Mouse (Mus musculus): ENCODE measurements at regions not wholly inside any gene's neighbourhood (a gene's known extent, or its start where the extent isn't known, plus 50 kb on each side); places are given as distances from the start of the nearest gene placed in this dataset.

- WGBS: 79% methylated on average over 8 of the region's 8 CpGs
- Histone ChIP-seq H3K4me1 (no peaks in the 10 kb centered on the region), H3K36me3 (no peaks in the 10 kb centered on the region), H3K4me3 (no peak overlapping the region), H3K9ac (no peak overlapping the region), H3K4me2 (replicated peaks) (no peak overlapping the region), H3K27me3 (replicated peaks) (no peaks in the 10 kb centered on the region), H3K9me3 (no peaks in the 10 kb centered on the region), H3K27ac (no peak overlapping the region)
- no peak for ATAC-seq (ENCODE audit: low FRiP score, low read depth)
These were observed 89.6 kb upstream of the Cxadr start for GRCm38 (mm10) chr16:78211687-78212086.

- H3K9ac ChIP-seq: no peak overlapping the region
- H3K36me3 ChIP-seq: no peaks in the 10 kb centered on the region
- H3K4me1 ChIP-seq: no peaks in the 10 kb centered on the region
- H3K27ac ChIP-seq: no peak overlapping the region
- 89% methylated on average over 5 of the region's 5 CpGs for WGBS
- ATAC-seq (ENCODE audit: low FRiP score, low read depth): no peak
- no peaks in the 10 kb centered on the region for H3K27me3 ChIP-seq (replicated peaks)
- no peak overlapping the region for H3K4me2 ChIP-seq (replicated peaks)
- H3K9me3 ChIP-seq: no peaks in the 10 kb centered on the region
- no peak overlapping the region for H3K4me3 ChIP-seq
These were observed 93.0 kb upstream of the Cxadr start for GRCm38 (mm10) chr16:78208321-78208720.

GRCm38 (mm10) chr16:78204332-78204731 lies 97.0 kb upstream of the Cxadr start:
- no peak for ATAC-seq (ENCODE audit: low FRiP score, low read depth)

GRCm38 (mm10) chr16:78200044-78200830 lies 101.1 kb upstream of the Cxadr start:
- ATAC-seq (ENCODE audit: low FRiP score, low read depth): no peak
- no peaks in the 10 kb centered on the region for H3K27me3 ChIP-seq (replicated peaks)
- H3K9me3 ChIP-seq: no peaks in the 10 kb centered on the region
- H3K36me3 ChIP-seq: no peaks in the 10 kb centered on the region
- H3K4me3 ChIP-seq: no peak overlapping the region
- WGBS: 88% methylated on average over 12 of the region's 12 CpGs
- H3K27ac ChIP-seq: no peak overlapping the region
- H3K9ac ChIP-seq: no peak overlapping the region
- no peak overlapping the region for H3K4me2 ChIP-seq (replicated peaks)
- H3K4me1 ChIP-seq: no peaks in the 10 kb centered on the region

More at GRCm38 (mm10) chr16:78204332-78204731, 97.0 kb upstream of the Cxadr start:
- Histone ChIP-seq H3K4me2 (replicated peaks) (no peak overlapping the region), H3K27ac (no peak overlapping the region), H3K4me1 (no peaks in the 10 kb centered on the region), H3K9me3 (no peaks in the 10 kb centered on the region), H3K9ac (no peak overlapping the region), H3K36me3 (no peaks in the 10 kb centered on the region), H3K27me3 (replicated peaks) (no peaks in the 10 kb centered on the region), H3K4me3 (no peak overlapping the region)
- 85% methylated on average over 9 of the region's 9 CpGs for WGBS

- H3K27ac ChIP-seq: no peak overlapping the region
- no peaks in the 10 kb centered on the region for H3K27me3 ChIP-seq (replicated peaks)
- no peaks in the 10 kb centered on the region for H3K36me3 ChIP-seq
- no peak overlapping the region; the same call in 1 of the 2 replicates for H3K4me2 ChIP-seq (replicated peaks)
- no peak overlapping the region for H3K4me3 ChIP-seq
- H3K9ac ChIP-seq: no peak overlapping the region
- 85% methylated on average over 10 of the region's 10 CpGs for WGBS
- no peak for ATAC-seq (ENCODE audit: low FRiP score, low read depth)
- H3K9me3 ChIP-seq: no peaks in the 10 kb centered on the region
- no peaks in the 10 kb centered on the region for H3K4me1 ChIP-seq
These were observed 102.0 kb upstream of the Cxadr start for GRCm38 (mm10) chr16:78199252-78199651.

- no peak overlapping the region for H3K4me3 ChIP-seq
- ATAC-seq (ENCODE audit: low FRiP score, low read depth): 0 out of 2 replicates have a peak, but pooled peaks have one; percentile 5
- H3K4me1 ChIP-seq: no peaks in the 10 kb centered on the region
- no peak overlapping the region; the same call in 1 of the 2 replicates for H3K4me2 ChIP-seq (replicated peaks)
- WGBS: 8% methylated on average over 16 of the region's 16 CpGs
- H3K27ac ChIP-seq: no peak overlapping the region
- H3K27me3 ChIP-seq (replicated peaks): no peaks in the 10 kb centered on the region
- no peak overlapping the region for H3K9ac ChIP-seq
- no peaks in the 10 kb centered on the region for H3K9me3 ChIP-seq
- no peaks in the 10 kb centered on the region for H3K36me3 ChIP-seq
These were observed 102.6 kb upstream of the Cxadr start for GRCm38 (mm10) chr16:78198642-78199121.

- no peak overlapping the region for H3K4me2 ChIP-seq (replicated peaks)
- no peak overlapping the region for H3K4me3 ChIP-seq
- H3K27ac ChIP-seq: no peak overlapping the region
- H3K9ac ChIP-seq: no peak overlapping the region
- H3K27me3 ChIP-seq (replicated peaks): no peaks in the 10 kb centered on the region
- ATAC-seq (ENCODE audit: low FRiP score, low read depth): peak; percentile 53; the same call in 1 of the 2 replicates
- no peaks in the 10 kb centered on the region for H3K36me3 ChIP-seq
- no peaks in the 10 kb centered on the region for H3K4me1 ChIP-seq
- H3K9me3 ChIP-seq: no peaks in the 10 kb centered on the region
- WGBS: 21% methylated on average over 10 of the region's 10 CpGs
These were observed 103.9 kb upstream of the Cxadr start for GRCm38 (mm10) chr16:78197252-78197896.

GRCm38 (mm10) chr16:78170627-78171605 lies 130.4 kb upstream of the Cxadr start:
- H3K9ac ChIP-seq: no peak overlapping the region
- no peaks in the 10 kb centered on the region for H3K9me3 ChIP-seq
- H3K27ac ChIP-seq: no peak overlapping the region
- ATAC-seq (ENCODE audit: low FRiP score, low read depth): no peak
- WGBS: 80% methylated on average over 9 of the region's 9 CpGs
- no peak overlapping the region for H3K4me2 ChIP-seq (replicated peaks)
- no peak overlapping the region for H3K4me3 ChIP-seq
- H3K4me1 ChIP-seq: no peaks in the 10 kb centered on the region
- no peaks in the 10 kb centered on the region for H3K36me3 ChIP-seq
- no peaks in the 10 kb centered on the region for H3K27me3 ChIP-seq (replicated peaks)

- no peak overlapping the region for H3K9ac ChIP-seq
- no peak overlapping the region for H3K27ac ChIP-seq
- H3K4me3 ChIP-seq: no peak overlapping the region
- no peaks in the 10 kb centered on the region for H3K27me3 ChIP-seq (replicated peaks)
- 75% methylated on average over 3 of the region's 3 CpGs for WGBS
- no peaks in the 10 kb centered on the region for H3K36me3 ChIP-seq
- no peak overlapping the region for H3K4me2 ChIP-seq (replicated peaks)
- 0 out of 2 replicates have a peak, but pooled peaks have one; percentile 44 for ATAC-seq (ENCODE audit: low FRiP score, low read depth)
- no peaks in the 10 kb centered on the region for H3K4me1 ChIP-seq
- no peaks in the 10 kb centered on the region for H3K9me3 ChIP-seq
These were observed 144.4 kb upstream of the Cxadr start for GRCm38 (mm10) chr16:78156876-78157232.

GRCm38 (mm10) chr16:78156138-78156875 lies 145.0 kb upstream of the Cxadr start:
- Histone ChIP-seq H3K27ac (no peak overlapping the region), H3K9ac (no peak overlapping the region), H3K36me3 (no peaks in the 10 kb centered on the region), H3K9me3 (no peaks in the 10 kb centered on the region), H3K4me3 (no peak overlapping the region), H3K4me1 (no peaks in the 10 kb centered on the region), H3K27me3 (replicated peaks) (no peaks in the 10 kb centered on the region), H3K4me2 (replicated peaks) (no peak overlapping the region)
- 36% methylated on average over 7 of the region's 7 CpGs for WGBS
- ATAC-seq (ENCODE audit: low FRiP score, low read depth): peak; percentile 92

GRCm38 (mm10) chr16:78153899-78154605 lies 147.2 kb upstream of the Cxadr start:
- no peak overlapping the region for H3K4me2 ChIP-seq (replicated peaks)
- no peaks in the 10 kb centered on the region for H3K9me3 ChIP-seq
- H3K9ac ChIP-seq: no peak overlapping the region
- H3K4me1 ChIP-seq: no peaks in the 10 kb centered on the region
- 76% methylated on average over 2 of the region's 2 CpGs for WGBS
- no peak overlapping the region for H3K4me3 ChIP-seq
- no peak for ATAC-seq (ENCODE audit: low FRiP score, low read depth)
- no peaks in the 10 kb centered on the region for H3K27me3 ChIP-seq (replicated peaks)
- H3K36me3 ChIP-seq: no peaks in the 10 kb centered on the region
- H3K27ac ChIP-seq: no peak overlapping the region
